Mouse (Mus musculus): Measurements from ENCODE around the gene Brca1.

DNA sequence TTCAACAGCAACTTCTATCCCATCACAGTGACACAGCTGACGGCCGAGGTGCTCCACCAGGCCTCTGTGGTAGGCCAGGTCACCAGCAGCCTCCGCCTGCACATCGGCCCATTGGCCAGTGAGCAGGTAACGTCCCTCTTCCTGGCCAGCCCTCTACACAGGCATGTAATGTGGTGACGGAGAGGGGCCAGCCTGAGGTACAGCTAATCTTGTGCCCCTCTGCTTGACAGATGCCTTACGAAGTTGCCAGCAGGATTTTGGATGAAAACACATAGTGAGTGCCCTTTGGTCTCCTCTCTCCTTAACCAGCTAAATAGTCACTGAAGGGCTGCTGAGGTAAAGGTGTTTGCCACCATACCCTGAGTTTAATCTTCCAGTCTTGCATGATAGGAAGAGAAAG lies 37.1 kb upstream of the Brca1 start:
- TF ChIP-seq POLR2A (IDR thresholded peaks at IDR 0.05; ENCODE audit: borderline replicate concordance, control insufficient read depth, low read depth, low read length) = no peak
- no peak for TF ChIP-seq CTCF (IDR thresholded peaks at IDR 0.05; ENCODE audit: control insufficient read depth, insufficient read depth, low read length)
